Mouse (Mus musculus) granulocyte monocyte progenitor cell, adult 5-6 weeks (primary cell): ENCODE measurements at regions not wholly inside any gene's neighbourhood (a gene's known extent, or its start where the extent isn't known, plus 50 kb on each side); places are given as distances from the start of the nearest gene placed in this dataset.
A peak's percentile ranks its signal among the peaks of the same experiment; 100 is the strongest.

Source experiments
- ATAC-seq: replicated peaks from 2 replicates; pipeline ENCODE4 v1.8.0; 2016; ENCODE audit warnings: mild to moderate bottlenecking, moderate TSS enrichment, inconsistent platforms; ENCODE audit not compliant: poor library complexity, severe bottlenecking

- no peak for ATAC-seq
These were observed 156.0 kb upstream of the Gm3448 start for GRCm38 (mm10) chr17:15197361-15197760.

- no peak for ATAC-seq
These were observed 154.5 kb upstream of the Gm3448 start for GRCm38 (mm10) chr17:15195819-15196218.

- ATAC-seq = no peak
These were observed 153.6 kb upstream of the Gm3448 start for GRCm38 (mm10) chr17:15194894-15195461.

- ATAC-seq = no peak
These were observed 152.5 kb upstream of the Gm3448 start for GRCm38 (mm10) chr17:15193831-15194230.

GRCm38 (mm10) chr17:15192840-15193239, 151.5 kb upstream of the Gm3448 start:
- no peak for ATAC-seq

GRCm38 (mm10) chr17:15185217-15185616, 143.9 kb upstream of the Gm3448 start:
- ATAC-seq = no peak

GRCm38 (mm10) chr17:15183800-15184199, 142.5 kb upstream of the Gm3448 start:
- no peak for ATAC-seq

GRCm38 (mm10) chr17:15182105-15182504, 140.8 kb upstream of the Gm3448 start:
- no peak for ATAC-seq

GRCm38 (mm10) chr17:15180223-15180860, 139.0 kb upstream of the Gm3448 start:
- ATAC-seq = no peak

GRCm38 (mm10) chr17:15179411-15179951, 138.1 kb upstream of the Gm3448 start:
- ATAC-seq = no peak

GRCm38 (mm10) chr17:15177390-15177789, 136.1 kb upstream of the Gm3448 start:
- ATAC-seq = no peak

- ATAC-seq = peak; percentile 91
These were observed 133.1 kb upstream of the Gm3448 start for GRCm38 (mm10) chr17:15174354-15174953.

- no peak for ATAC-seq
These were observed 126.6 kb upstream of the Gm3448 start for GRCm38 (mm10) chr17:15167927-15168326.

- ATAC-seq = no peak
These were observed 116.5 kb upstream of the Gm3448 start for GRCm38 (mm10) chr17:15157693-15158333.

- no peak for ATAC-seq
These were observed 111.8 kb upstream of the Gm3448 start for GRCm38 (mm10) chr17:15152996-15153735.

GRCm38 (mm10) chr17:15152477-15152876, 111.1 kb upstream of the Gm3448 start:
- no peak for ATAC-seq

GRCm38 (mm10) chr17:15151695-15152094, 110.4 kb upstream of the Gm3448 start:
- no peak for ATAC-seq

GRCm38 (mm10) chr17:15146607-15147006, 105.3 kb upstream of the Gm3448 start:
- ATAC-seq = no peak

- ATAC-seq = no peak
These were observed 104.0 kb upstream of the Gm3448 start for GRCm38 (mm10) chr17:15145191-15145968.

- ATAC-seq = no peak
These were observed 99.1 kb upstream of the Gm3448 start for GRCm38 (mm10) chr17:15140391-15140790.
